Mouse (Mus musculus): ENCODE results near the gene H2-Q1. TPM values are rescaled to one million over a fixed set of nuclear protein-coding genes. Genes with fewer than 3 reads are reported as not detected.
"Not testable (repeated sequence)": the region's sequence is repeated elsewhere in the genome, so short reads cannot be mapped to it uniquely, and the experiment has no call there.

H2-Q1 gene
- polyA plus RNA-seq, 1 experiment, result 83.4 TPM

GRCm38 (mm10) chr17:35304478-35304877 lies 15.7 kb upstream of the H2-Q1 start:
- Histone ChIP-seq H3K4me1 (ENCODE audit: control insufficient read depth, insufficient read depth, insufficient read length, low read length) (peaks cover 13% of the 10 kb centered on the region; the same call in 1 of the 2 replicates), H3K27ac (ENCODE audit: insufficient read depth, low read depth, low read length) (peak overlapping the region; percentile 92), H3K4me3 (ENCODE audit: low read depth, low read length) (no peak overlapping the region), H3K36me3 (ENCODE audit: control insufficient read depth, insufficient read depth, low read length) (no peaks in the 10 kb centered on the region), H3K27me3 (ENCODE audit: control insufficient read depth, insufficient read depth, low read length) (no peaks in the 10 kb centered on the region)
- TF ChIP-seq POLR2A (IDR thresholded peaks at IDR 0.05; ENCODE audit: low read depth, low read length), result no peak
- TF ChIP-seq CTCF (IDR thresholded peaks at IDR 0.05; ENCODE audit: extremely low read depth, insufficient read length, insufficient replicate concordance, low read depth, low read length), result no peak
- 14% methylated on average over 6 of the region's 6 CpGs for WGBS

- H3K27ac ChIP-seq (ENCODE audit: insufficient read depth, low read depth, low read length), result peak overlapping the region; percentile 76
- H3K4me1 ChIP-seq (ENCODE audit: control insufficient read depth, insufficient read depth, insufficient read length, low read length), result peaks cover 13% of the 10 kb centered on the region; the same call in 1 of the 2 replicates
- H3K4me3 ChIP-seq (ENCODE audit: low read depth, low read length); H3K36me3 ChIP-seq (ENCODE audit: control insufficient read depth, insufficient read depth, low read length); H3K27me3 ChIP-seq (ENCODE audit: control insufficient read depth, insufficient read depth, low read length): not testable (repeated sequence)
- 69% methylated on average over 8 of the region's 8 CpGs for WGBS
Observed at GRCm38 (mm10) chr17:35304921-35305320, 15.3 kb upstream of the H2-Q1 start.

- Histone ChIP-seq H3K27me3 (ENCODE audit: control insufficient read depth, insufficient read depth, low read length) (no peaks in the 10 kb centered on the region), H3K27ac (ENCODE audit: insufficient read depth, low read depth, low read length) (no peak overlapping the region), H3K4me3 (ENCODE audit: low read depth, low read length) (no peak overlapping the region), H3K4me1 (ENCODE audit: control insufficient read depth, insufficient read depth, insufficient read length, low read length) (peaks cover 11% of the 10 kb centered on the region), H3K36me3 (ENCODE audit: control insufficient read depth, insufficient read depth, low read length) (peaks cover 3% of the 10 kb centered on the region; the same call in 1 of the 2 replicates)
- no peak for TF ChIP-seq CTCF (IDR thresholded peaks at IDR 0.05; ENCODE audit: extremely low read depth, insufficient read length, insufficient replicate concordance, low read depth, low read length)
- no peak for TF ChIP-seq POLR2A (IDR thresholded peaks at IDR 0.05; ENCODE audit: low read depth, low read length)
Observed at GRCm38 (mm10) chr17:35318671-35319070, 1.5 kb upstream of the H2-Q1 start.

- not testable (repeated sequence) for H3K36me3 ChIP-seq (ENCODE audit: control insufficient read depth, insufficient read depth, low read length); H3K27me3 ChIP-seq (ENCODE audit: control insufficient read depth, insufficient read depth, low read length); H3K4me3 ChIP-seq (ENCODE audit: low read depth, low read length)
- peak; percentile 28; the same call in 1 of the 2 replicates for TF ChIP-seq CTCF (IDR thresholded peaks at IDR 0.05; ENCODE audit: extremely low read depth, insufficient read length, insufficient replicate concordance, low read depth, low read length)
- 76% methylated on average over 1 of the region's 1 CpGs for WGBS
- Histone ChIP-seq H3K4me1 (ENCODE audit: control insufficient read depth, insufficient read depth, insufficient read length, low read length) (peaks cover 11% of the 10 kb centered on the region), H3K27ac (ENCODE audit: insufficient read depth, low read depth, low read length) (peak overlapping the region; percentile 71; the same call in 1 of the 2 replicates)
Observed at GRCm38 (mm10) chr17:35325124-35325523, 4.9 kb downstream of the H2-Q1 start.

GRCm38 (mm10) chr17:35326000-35326399 lies 5.8 kb downstream of the H2-Q1 start:
- H3K27me3 ChIP-seq (ENCODE audit: control insufficient read depth, insufficient read depth, low read length); H3K36me3 ChIP-seq (ENCODE audit: control insufficient read depth, insufficient read depth, low read length); H3K4me3 ChIP-seq (ENCODE audit: low read depth, low read length); H3K4me1 ChIP-seq (ENCODE audit: control insufficient read depth, insufficient read depth, insufficient read length, low read length): not testable (repeated sequence)
- H3K27ac ChIP-seq (ENCODE audit: insufficient read depth, low read depth, low read length), result peak overlapping the region; percentile 71; the same call in 1 of the 2 replicates

- not testable (repeated sequence) for H3K36me3 ChIP-seq (ENCODE audit: control insufficient read depth, insufficient read depth, low read length); H3K4me1 ChIP-seq (ENCODE audit: control insufficient read depth, insufficient read depth, insufficient read length, low read length); H3K27ac ChIP-seq (ENCODE audit: insufficient read depth, low read depth, low read length); H3K27me3 ChIP-seq (ENCODE audit: control insufficient read depth, insufficient read depth, low read length); H3K4me3 ChIP-seq (ENCODE audit: low read depth, low read length)
- 31% methylated on average over 3 of the region's 3 CpGs for WGBS
Observed at GRCm38 (mm10) chr17:35329714-35330113, 9.5 kb downstream of the H2-Q1 start.

GRCm38 (mm10) chr17:35331546-35331945 lies 11.3 kb downstream of the H2-Q1 start:
- H3K27ac ChIP-seq (ENCODE audit: insufficient read depth, low read depth, low read length); H3K36me3 ChIP-seq (ENCODE audit: control insufficient read depth, insufficient read depth, low read length); H3K27me3 ChIP-seq (ENCODE audit: control insufficient read depth, insufficient read depth, low read length); H3K4me1 ChIP-seq (ENCODE audit: control insufficient read depth, insufficient read depth, insufficient read length, low read length); H3K4me3 ChIP-seq (ENCODE audit: low read depth, low read length): not testable (repeated sequence)
- WGBS, result 61% methylated on average over 6 of the region's 6 CpGs

- H3K27ac ChIP-seq (ENCODE audit: insufficient read depth, low read depth, low read length), result peak within 1 kb of the TSS; percentile 73
Observed at GRCm38 (mm10) chr17:35342071-35342671, 22.0 kb downstream of the H2-Q1 start, which contains the start of gene H2-Q2. Gene H2-Q2, plus strand, starts transcription at chr17:35342242.

More at GRCm38 (mm10) chr17:35342071-35342671, 22.0 kb downstream of the H2-Q1 start, which contains the start of gene H2-Q2:
- H3K27me3 ChIP-seq (ENCODE audit: control insufficient read depth, insufficient read depth, low read length), result no peaks in the 10 kb centered on the region
- peak within 1 kb of the TSS; percentile 80 for H3K4me3 ChIP-seq (ENCODE audit: low read depth, low read length)
- H3K4me1 ChIP-seq (ENCODE audit: control insufficient read depth, insufficient read depth, insufficient read length, low read length), result peaks cover 1% of the 10 kb centered on the region; the same call in 1 of the 2 replicates
- WGBS, result under 1% methylated on average over 32 of the region's 40 CpGs
- TF ChIP-seq POLR2A (IDR thresholded peaks at IDR 0.05; ENCODE audit: low read depth, low read length) (peak; percentile 91), CTCF (IDR thresholded peaks at IDR 0.05; ENCODE audit: extremely low read depth, insufficient read length, insufficient replicate concordance, low read depth, low read length) (no peak)
- H3K36me3 ChIP-seq (ENCODE audit: control insufficient read depth, insufficient read depth, low read length), result peaks cover 8% of the 10 kb centered on the region

Data from small intestine, adult 2 months (tissue).